Mouse (Mus musculus): Measurements from ENCODE around the gene Fam178b. TPM values are rescaled to one million over a fixed set of nuclear protein-coding genes. Genes with fewer than 3 reads are reported as not detected.

The Fam178b gene
- polyA plus RNA-seq, 1 experiment = 0.08 TPM

- Histone ChIP-seq H3K27me3 (ENCODE audit: control insufficient read depth, insufficient read depth, insufficient read length) (no peaks in the 10 kb centered on the region), H3K4me3 (ENCODE audit: insufficient read depth, poor library complexity, severe bottlenecking) (no peak overlapping the region), H3ac (ENCODE audit: control insufficient read depth, insufficient read length, low read depth) (peak overlapping the region; percentile 33), H3K79me2 (ENCODE audit: control insufficient read depth, insufficient read depth) (peaks cover 57% of the 10 kb centered on the region), H3K79me3 (ENCODE audit: low read depth) (peaks cover 23% of the 10 kb centered on the region), H3K36me3 (ENCODE audit: control insufficient read depth, insufficient read depth) (peaks cover 50% of the 10 kb centered on the region)
- no peak for TF ChIP-seq CTCF (IDR thresholded peaks at IDR 0.05; ENCODE audit: control insufficient read depth, insufficient read depth, insufficient read length)
- TF ChIP-seq CEBPB (IDR thresholded peaks at IDR 0.05; ENCODE audit: low read depth) = no peak
- TF ChIP-seq MYOG (IDR thresholded peaks at IDR 0.05; ENCODE audit: control insufficient read depth, extremely low read depth, insufficient read length) = no peak
- TF ChIP-seq MAX (IDR thresholded peaks at IDR 0.05) = no peak
- TF ChIP-seq MYOD1 (IDR thresholded peaks at IDR 0.05; ENCODE audit: control insufficient read depth, insufficient read length, low read depth) = no peak
- no peak for TF ChIP-seq USF1 (IDR thresholded peaks at IDR 0.05; ENCODE audit: low read depth)
- no peak for TF ChIP-seq FOSL1 (IDR thresholded peaks at IDR 0.05; ENCODE audit: insufficient read depth, low read length, poor library complexity, severe bottlenecking)
Measured at GRCm38 (mm10) chr1:36554633-36555399, 128.2 kb downstream of the Fam178b start.

- Histone ChIP-seq H3K36me3 (ENCODE audit: control insufficient read depth, insufficient read depth) (peaks cover 60% of the 10 kb centered on the region), H3K4me3 (ENCODE audit: insufficient read depth, poor library complexity, severe bottlenecking) (no peak overlapping the region), H3K27me3 (ENCODE audit: control insufficient read depth, insufficient read depth, insufficient read length) (no peaks in the 10 kb centered on the region), H3K79me2 (ENCODE audit: control insufficient read depth, insufficient read depth) (peaks cover 66% of the 10 kb centered on the region), H3K79me3 (ENCODE audit: low read depth) (peaks cover 23% of the 10 kb centered on the region), H3ac (ENCODE audit: control insufficient read depth, insufficient read length, low read depth) (no peak overlapping the region)
- TF ChIP-seq CEBPB (IDR thresholded peaks at IDR 0.05; ENCODE audit: low read depth) (no peak), USF1 (IDR thresholded peaks at IDR 0.05; ENCODE audit: low read depth) (no peak), MYOD1 (IDR thresholded peaks at IDR 0.05; ENCODE audit: control insufficient read depth, insufficient read length, low read depth) (no peak), MAX (IDR thresholded peaks at IDR 0.05) (no peak), FOSL1 (IDR thresholded peaks at IDR 0.05; ENCODE audit: insufficient read depth, low read length, poor library complexity, severe bottlenecking) (no peak), CTCF (IDR thresholded peaks at IDR 0.05; ENCODE audit: control insufficient read depth, insufficient read depth, insufficient read length) (no peak), MYOG (IDR thresholded peaks at IDR 0.05; ENCODE audit: control insufficient read depth, extremely low read depth, insufficient read length) (no peak)
Measured at GRCm38 (mm10) chr1:36552506-36552905, 130.5 kb downstream of the Fam178b start.

- peaks cover 60% of the 10 kb centered on the region for H3K36me3 ChIP-seq (ENCODE audit: control insufficient read depth, insufficient read depth)
- no peak for TF ChIP-seq USF1 (IDR thresholded peaks at IDR 0.05; ENCODE audit: low read depth)
- H3K79me2 ChIP-seq (ENCODE audit: control insufficient read depth, insufficient read depth) = peaks cover 64% of the 10 kb centered on the region
- H3K27me3 ChIP-seq (ENCODE audit: control insufficient read depth, insufficient read depth, insufficient read length) = no peaks in the 10 kb centered on the region
- no peak overlapping the region for H3K4me3 ChIP-seq (ENCODE audit: insufficient read depth, poor library complexity, severe bottlenecking)
- peaks cover 23% of the 10 kb centered on the region for H3K79me3 ChIP-seq (ENCODE audit: low read depth)
- no peak overlapping the region for H3ac ChIP-seq (ENCODE audit: control insufficient read depth, insufficient read length, low read depth)
Measured at GRCm38 (mm10) chr1:36551904-36552303, 131.1 kb downstream of the Fam178b start.

GRCm38 (mm10) chr1:36550075-36550863 is 132.7 kb downstream of the Fam178b start:
- Histone ChIP-seq H3K79me2 (ENCODE audit: control insufficient read depth, insufficient read depth) (peaks cover 63% of the 10 kb centered on the region), H3ac (ENCODE audit: control insufficient read depth, insufficient read length, low read depth) (peak overlapping the region; percentile 32), H3K36me3 (ENCODE audit: control insufficient read depth, insufficient read depth) (peaks cover 57% of the 10 kb centered on the region), H3K79me3 (ENCODE audit: low read depth) (peaks cover 15% of the 10 kb centered on the region), H3K27me3 (ENCODE audit: control insufficient read depth, insufficient read depth, insufficient read length) (no peaks in the 10 kb centered on the region), H3K4me3 (ENCODE audit: insufficient read depth, poor library complexity, severe bottlenecking) (no peak overlapping the region)
- TF ChIP-seq MYOD1 (IDR thresholded peaks at IDR 0.05; ENCODE audit: control insufficient read depth, insufficient read length, low read depth) (no peak), CEBPB (IDR thresholded peaks at IDR 0.05; ENCODE audit: low read depth) (no peak), MAX (IDR thresholded peaks at IDR 0.05) (no peak), MYOG (IDR thresholded peaks at IDR 0.05; ENCODE audit: control insufficient read depth, extremely low read depth, insufficient read length) (no peak), USF1 (IDR thresholded peaks at IDR 0.05; ENCODE audit: low read depth) (no peak), FOSL1 (IDR thresholded peaks at IDR 0.05; ENCODE audit: insufficient read depth, low read length, poor library complexity, severe bottlenecking) (no peak), CTCF (IDR thresholded peaks at IDR 0.05; ENCODE audit: control insufficient read depth, insufficient read depth, insufficient read length) (no peak)

- Histone ChIP-seq H3K79me3 (ENCODE audit: low read depth) (peaks cover 9% of the 10 kb centered on the region), H3K27me3 (ENCODE audit: control insufficient read depth, insufficient read depth, insufficient read length) (no peaks in the 10 kb centered on the region), H3K4me3 (ENCODE audit: insufficient read depth, poor library complexity, severe bottlenecking) (no peak overlapping the region), H3K36me3 (ENCODE audit: control insufficient read depth, insufficient read depth) (peaks cover 54% of the 10 kb centered on the region), H3ac (ENCODE audit: control insufficient read depth, insufficient read length, low read depth) (no peak overlapping the region), H3K79me2 (ENCODE audit: control insufficient read depth, insufficient read depth) (peaks cover 58% of the 10 kb centered on the region)
- TF ChIP-seq CTCF (IDR thresholded peaks at IDR 0.05; ENCODE audit: control insufficient read depth, insufficient read depth, insufficient read length) (no peak), USF1 (IDR thresholded peaks at IDR 0.05; ENCODE audit: low read depth) (no peak)
Measured at GRCm38 (mm10) chr1:36549491-36549890, 133.5 kb downstream of the Fam178b start.

Data from C2C12 (cell line).